Mouse (Mus musculus) forebrain, embryonic 11.5 days (tissue): Measurements from ENCODE around the gene Sphk2. TPM values are rescaled to one million over a fixed set of nuclear protein-coding genes. Genes with fewer than 3 reads are reported as not detected.
A peak's percentile ranks its signal among the peaks of the same experiment; 100 is the strongest.

Experiments
- ATAC-seq: fragments of 200-750 bp; cut with Nextera tagmentation; replicated peaks from 2 replicates; pipeline ENCODE4 v1.8.0; 2017; ENCODE audit warnings: moderate TSS enrichment; ENCODE audit not compliant: low FRiP score
- DNase-seq: peaks from one replicate; pipeline ENCODE4 v3.0.0-alpha.2; 2017; ENCODE audit warnings: low spot score
- H3K27ac ChIP-seq: fragments of 300-500 bp; sonication (generic); 2 replicates; pipeline ENCODE4 v1.5.1; 2014; ENCODE audit warnings: low read depth, low read length
- H3K27me3 ChIP-seq: fragments of 300-500 bp; sonication (generic); 2 replicates; pipeline ENCODE4 v1.6.1; 2014; ENCODE audit warnings: mild to moderate bottlenecking, low read length, mixed read lengths; ENCODE audit not compliant: control insufficient read depth, insufficient read depth
- H3K36me3 ChIP-seq: fragments of 300-500 bp; sonication (generic); 2 replicates; pipeline ENCODE4 v1.6.1; 2014; ENCODE audit warnings: mild to moderate bottlenecking, low read length, moderate library complexity, mixed read lengths; ENCODE audit not compliant: control insufficient read depth, insufficient read depth
- H3K4me1 ChIP-seq: fragments of 300-500 bp; sonication (generic); replicated peaks from 2 replicates; pipeline ENCODE4 v1.6.1; 2014; ENCODE audit warnings: low read length, mixed read lengths; ENCODE audit not compliant: control insufficient read depth, insufficient read depth
- H3K4me2 ChIP-seq: fragments of 300-500 bp; sonication (generic); 2 replicates; pipeline ENCODE4 v1.6.1; 2014; ENCODE audit warnings: low read depth, mild to moderate bottlenecking, low read length, moderate library complexity, mixed read lengths; ENCODE audit not compliant: severe bottlenecking
- H3K4me3 ChIP-seq: fragments of 300-500 bp; sonication (generic); 2 replicates; pipeline ENCODE4 v1.5.1; 2014; ENCODE audit warnings: low read depth, low read length
- H3K9ac ChIP-seq: fragments of 300-500 bp; sonication (generic); 2 replicates; pipeline ENCODE4 v1.6.1; 2014; ENCODE audit warnings: low read length
- H3K9me3 ChIP-seq: fragments of 300-500 bp; sonication (generic); 2 replicates; pipeline ENCODE4 v1.6.1; 2016; ENCODE audit warnings: low read length, mixed read lengths; ENCODE audit not compliant: control insufficient read depth
- WGBS: fragments of 180-500 bp; shearing (Covaris S2); extraction: QIAGEN DNeasy Blood & Tissue Kit; methylation state at CpG from one replicate; pipeline ENCODE4 v1.1.7; 2014; 5-methylcytosine and 5-hydroxymethylcytosine counted together
- polyA plus RNA-seq: library from polyadenylated mRNA; unstranded; fragments of >200 nt; fragmentation: Nextera tagmentation; extraction: Ambion mirVana; gene quantifications from 2 replicates; pipeline ENCODE4 v1.2.1, GENCODE M21; 2014

Gene Sphk2
- polyA plus RNA-seq, 1 experiment from 2014 or later: 27.0 TPM

GRCm38 (mm10) chr7:45701072-45701471 is 16.7 kb downstream of the Sphk2 start:
- ATAC-seq (no peak), DNase-seq (peak; percentile 56)
- Histone ChIP-seq H3K36me3 (no peaks in the 10 kb centered on the region), H3K9ac (peak overlapping the region; percentile 4; the same call in 1 of the 2 replicates), H3K4me3 (no peak overlapping the region), H3K27ac (no peak overlapping the region), H3K4me1 (peaks cover 17% of the 10 kb centered on the region), H3K4me2 (peak overlapping the region; percentile 3; the same call in 1 of the 2 replicates), H3K27me3 (peaks cover 20% of the 10 kb centered on the region), H3K9me3 (no peaks in the 10 kb centered on the region)
- 28% methylated on average over 11 of the region's 11 CpGs for WGBS

GRCm38 (mm10) chr7:45700301-45701015 is 17.3 kb downstream of the Sphk2 start:
- ATAC-seq (peak; percentile 28; the same call in 1 of the 2 replicates), DNase-seq (peak; percentile 76)
- H3K4me1 ChIP-seq: peaks cover 11% of the 10 kb centered on the region
- peak overlapping the region; percentile 62 for H3K9ac ChIP-seq
- H3K4me3 ChIP-seq: peak overlapping the region; percentile 32
- 1% methylated on average over 20 of the region's 20 CpGs for WGBS
- no peaks in the 10 kb centered on the region for H3K36me3 ChIP-seq
- peak overlapping the region; percentile 70 for H3K4me2 ChIP-seq
- H3K27ac ChIP-seq: no peak overlapping the region
- H3K9me3 ChIP-seq: no peaks in the 10 kb centered on the region
- H3K27me3 ChIP-seq: peaks cover 20% of the 10 kb centered on the region

GRCm38 (mm10) chr7:45699523-45700141 is 18.2 kb downstream of the Sphk2 start, which contains the start of gene Car11:
Car11 (plus strand) TSS chr7:45699843.
- peak; percentile 65 for DNase-seq
- H3K4me1 ChIP-seq: peaks cover 10% of the 10 kb centered on the region
- H3K27me3 ChIP-seq: peaks cover 20% of the 10 kb centered on the region
- WGBS: under 1% methylated on average over 36 of the region's 36 CpGs
- H3K36me3 ChIP-seq: no peaks in the 10 kb centered on the region
- H3K27ac ChIP-seq: no peak within 1 kb of the TSS
- H3K4me3 ChIP-seq: peak within 1 kb of the TSS; percentile 32
- ATAC-seq: no peak
- H3K9me3 ChIP-seq: no peaks in the 10 kb centered on the region
- H3K9ac ChIP-seq: peak within 1 kb of the TSS; percentile 62
- H3K4me2 ChIP-seq: peak within 1 kb of the TSS; percentile 70

GRCm38 (mm10) chr7:45697894-45698293 is 19.9 kb downstream of the Sphk2 start:
- peaks cover 20% of the 10 kb centered on the region for H3K27me3 ChIP-seq
- no peaks in the 10 kb centered on the region for H3K9me3 ChIP-seq
- peaks cover 7% of the 10 kb centered on the region for H3K4me1 ChIP-seq
- ATAC-seq (no peak), DNase-seq (no peak)
- no peaks in the 10 kb centered on the region for H3K36me3 ChIP-seq
- H3K4me3 ChIP-seq: no peak overlapping the region
- no peak overlapping the region for H3K4me2 ChIP-seq
- H3K9ac ChIP-seq: no peak overlapping the region
- 82% methylated on average over 6 of the region's 7 CpGs for WGBS
- no peak overlapping the region for H3K27ac ChIP-seq

GRCm38 (mm10) chr7:45695098-45695497 is 22.7 kb downstream of the Sphk2 start:
- Histone ChIP-seq H3K9ac (no peak overlapping the region), H3K27me3 (peaks cover 16% of the 10 kb centered on the region), H3K4me3 (no peak overlapping the region), H3K27ac (no peak overlapping the region), H3K9me3 (no peaks in the 10 kb centered on the region), H3K36me3 (no peaks in the 10 kb centered on the region), H3K4me1 (peaks cover 4% of the 10 kb centered on the region), H3K4me2 (no peak overlapping the region)
- WGBS: 48% methylated on average over 6 of the region's 6 CpGs
- DNase-seq (no peak), ATAC-seq (no peak)

GRCm38 (mm10) chr7:45693921-45694591 is 23.7 kb downstream of the Sphk2 start, which contains the start of gene Sec1:
Sec1 (minus strand) TSS chr7:45694402.
- no peaks in the 10 kb centered on the region for H3K4me1 ChIP-seq
- H3K9ac ChIP-seq: no peak within 1 kb of the TSS
- peaks cover 6% of the 10 kb centered on the region for H3K27me3 ChIP-seq
- 90% methylated on average over 50 of the region's 50 CpGs for WGBS
- no peak within 1 kb of the TSS for H3K4me3 ChIP-seq
- DNase-seq (no peak), ATAC-seq (no peak)
- no peak within 1 kb of the TSS for H3K4me2 ChIP-seq
- no peaks in the 10 kb centered on the region for H3K36me3 ChIP-seq
- H3K27ac ChIP-seq: no peak within 1 kb of the TSS
- no peaks in the 10 kb centered on the region for H3K9me3 ChIP-seq

- Histone ChIP-seq H3K9ac (no peak overlapping the region), H3K4me1 (no peaks in the 10 kb centered on the region), H3K27ac (no peak overlapping the region), H3K4me3 (no peak overlapping the region), H3K9me3 (no peaks in the 10 kb centered on the region), H3K4me2 (no peak overlapping the region), H3K27me3 (no peaks in the 10 kb centered on the region), H3K36me3 (no peaks in the 10 kb centered on the region)
- 92% methylated on average over 2 of the region's 2 CpGs for WGBS
- DNase-seq: no peak
- no peak for ATAC-seq
Measured at GRCm38 (mm10) chr7:45692364-45692763, 25.4 kb downstream of the Sphk2 start.

- Histone ChIP-seq H3K4me2 (no peak overlapping the region), H3K9ac (no peak overlapping the region), H3K4me3 (no peak overlapping the region), H3K9me3 (no peaks in the 10 kb centered on the region), H3K27me3 (no peaks in the 10 kb centered on the region), H3K4me1 (no peaks in the 10 kb centered on the region), H3K27ac (no peak overlapping the region), H3K36me3 (no peaks in the 10 kb centered on the region)
- DNase-seq (no peak), ATAC-seq (no peak)
- 80% methylated on average over 11 of the region's 11 CpGs for WGBS
Measured at GRCm38 (mm10) chr7:45689800-45690199, 28.0 kb downstream of the Sphk2 start.
